Mouse (Mus musculus): ENCODE measurements at regions not wholly inside any gene's neighbourhood (a gene's known extent, or its start where the extent isn't known, plus 50 kb on each side); places are given as distances from the start of the nearest gene placed in this dataset.
"Not testable (repeated sequence)": the region's sequence is repeated elsewhere in the genome, so short reads cannot be mapped to it uniquely, and the experiment has no call there.

- H3K9me3 ChIP-seq (ENCODE audit: control insufficient read depth, low read length); H3K4me1 ChIP-seq (replicated peaks; ENCODE audit: control insufficient read depth, insufficient read depth, low read length); H3K4me3 ChIP-seq (ENCODE audit: low read depth, low read length); H3K4me2 ChIP-seq (ENCODE audit: low read length); H3K27ac ChIP-seq (ENCODE audit: low read depth); ATAC-seq (replicated peaks; ENCODE audit: low FRiP score, low TSS enrichment, low read depth); H3K9ac ChIP-seq (ENCODE audit: low read length); H3K27me3 ChIP-seq (replicated peaks; ENCODE audit: control insufficient read depth, insufficient read depth, low read length); H3K36me3 ChIP-seq (ENCODE audit: control insufficient read depth, insufficient read depth, low read length): not testable (repeated sequence)
- WGBS, result 40% methylated on average over 3 of the region's 3 CpGs
- DNase-seq (ENCODE audit: low spot score), result peak; percentile 51
Observed at GRCm38 (mm10) chr13:3216070-3216469, 321.8 kb upstream of the Gdi2 start.

GRCm38 (mm10) chr13:3221005-3221621 lies 316.8 kb upstream of the Gdi2 start:
- H3K27me3 ChIP-seq (replicated peaks; ENCODE audit: control insufficient read depth, insufficient read depth, low read length); ATAC-seq (replicated peaks; ENCODE audit: low FRiP score, low TSS enrichment, low read depth); H3K27ac ChIP-seq (ENCODE audit: low read depth); H3K36me3 ChIP-seq (ENCODE audit: control insufficient read depth, insufficient read depth, low read length); H3K4me1 ChIP-seq (replicated peaks; ENCODE audit: control insufficient read depth, insufficient read depth, low read length); H3K4me3 ChIP-seq (ENCODE audit: low read depth, low read length); H3K4me2 ChIP-seq (ENCODE audit: low read length); DNase-seq (ENCODE audit: low spot score); H3K9me3 ChIP-seq (ENCODE audit: control insufficient read depth, low read length); H3K9ac ChIP-seq (ENCODE audit: low read length): not testable (repeated sequence)
- WGBS, result 78% methylated on average over 10 of the region's 10 CpGs

- DNase-seq (ENCODE audit: low spot score) (no peak), ATAC-seq (replicated peaks; ENCODE audit: low FRiP score, low TSS enrichment, low read depth) (no peak)
- Histone ChIP-seq H3K36me3 (ENCODE audit: control insufficient read depth, insufficient read depth, low read length) (no peaks in the 10 kb centered on the region), H3K27ac (ENCODE audit: low read depth) (no peak overlapping the region), H3K27me3 (replicated peaks; ENCODE audit: control insufficient read depth, insufficient read depth, low read length) (no peaks in the 10 kb centered on the region), H3K4me3 (ENCODE audit: low read depth, low read length) (no peak overlapping the region), H3K4me2 (ENCODE audit: low read length) (no peak overlapping the region), H3K9ac (ENCODE audit: low read length) (no peak overlapping the region), H3K9me3 (ENCODE audit: control insufficient read depth, low read length) (no peaks in the 10 kb centered on the region), H3K4me1 (replicated peaks; ENCODE audit: control insufficient read depth, insufficient read depth, low read length) (no peaks in the 10 kb centered on the region)
- WGBS, result 70% methylated on average over 16 of the region's 16 CpGs
Observed at GRCm38 (mm10) chr13:3221622-3222021, 316.2 kb upstream of the Gdi2 start.

- DNase-seq (ENCODE audit: low spot score) (no peak), ATAC-seq (replicated peaks; ENCODE audit: low FRiP score, low TSS enrichment, low read depth) (no peak)
- no peak overlapping the region for H3K27ac ChIP-seq (ENCODE audit: low read depth)
- H3K4me3 ChIP-seq (ENCODE audit: low read depth, low read length), result no peak overlapping the region
- H3K9me3 ChIP-seq (ENCODE audit: control insufficient read depth, low read length), result no peaks in the 10 kb centered on the region
- H3K9ac ChIP-seq (ENCODE audit: low read length), result no peak overlapping the region
- H3K36me3 ChIP-seq (ENCODE audit: control insufficient read depth, insufficient read depth, low read length), result no peaks in the 10 kb centered on the region
- WGBS, result 68% methylated on average over 1 of the region's 1 CpGs
- no peaks in the 10 kb centered on the region for H3K27me3 ChIP-seq (replicated peaks; ENCODE audit: control insufficient read depth, insufficient read depth, low read length)
- H3K4me1 ChIP-seq (replicated peaks; ENCODE audit: control insufficient read depth, insufficient read depth, low read length), result no peaks in the 10 kb centered on the region
- no peak overlapping the region for H3K4me2 ChIP-seq (ENCODE audit: low read length)
Observed at GRCm38 (mm10) chr13:3258379-3258778, 279.5 kb upstream of the Gdi2 start.

DNA sequence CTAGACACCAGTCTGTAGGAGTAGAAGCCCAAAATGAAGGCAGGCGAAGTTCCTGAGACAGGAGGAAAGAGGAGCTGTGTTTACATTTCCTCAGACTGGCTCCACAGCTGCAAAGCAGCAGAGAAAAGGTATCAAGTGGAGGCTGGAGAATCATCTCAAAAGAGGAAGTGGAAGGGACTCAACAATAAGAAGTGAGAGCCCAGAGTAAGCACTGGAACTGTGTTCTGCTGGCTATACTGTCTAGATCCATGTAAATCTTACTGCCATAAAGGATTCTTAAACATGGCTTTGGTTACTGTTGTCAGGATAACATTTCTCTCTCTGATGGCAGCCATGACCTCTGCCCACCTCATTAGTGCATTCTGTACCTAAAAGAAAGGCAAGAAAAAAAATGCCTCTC lies 261.7 kb upstream of the Gdi2 start:
- H3K4me3 ChIP-seq (ENCODE audit: low read depth, low read length); DNase-seq (ENCODE audit: low spot score); H3K4me1 ChIP-seq (replicated peaks; ENCODE audit: control insufficient read depth, insufficient read depth, low read length); H3K9ac ChIP-seq (ENCODE audit: low read length); ATAC-seq (replicated peaks; ENCODE audit: low FRiP score, low TSS enrichment, low read depth); H3K4me2 ChIP-seq (ENCODE audit: low read length); H3K36me3 ChIP-seq (ENCODE audit: control insufficient read depth, insufficient read depth, low read length); H3K9me3 ChIP-seq (ENCODE audit: control insufficient read depth, low read length); H3K27me3 ChIP-seq (replicated peaks; ENCODE audit: control insufficient read depth, insufficient read depth, low read length); H3K27ac ChIP-seq (ENCODE audit: low read depth): not testable (repeated sequence)
- WGBS, result 27% methylated on average over 1 of the region's 1 CpGs
